Mouse (Mus musculus) heart, adult 18-20 months (tissue): ENCODE results near the gene Vmn1r60. TPM values are rescaled to one million over a fixed set of nuclear protein-coding genes. Genes with fewer than 3 reads are reported as not detected.
"Not testable (repeated sequence)": the region's sequence is repeated elsewhere in the genome, so short reads cannot be mapped to it uniquely, and the experiment has no call there.

Experiments
- DNase-seq, 2 experiments: peaks; one replicate each; pipeline ENCODE4 v3.0.0; 2021 to 2022; ENCODE audit warnings: mixed read lengths in 1 of 2
- long read RNA-seq, 2 experiments: library from polyadenylated mRNA; stranded (forward); transcript quantifications; one replicate each; pipeline ENCODE4 v2.0.0; 2021
- total RNA-seq, 2 experiments: library from RNA; stranded (reverse); gene quantifications; 2 replicates each; pipeline ENCODE4 v1.2.3; 2021

The Vmn1r60 gene
- total RNA-seq: not detected
- long read RNA-seq, experiment 1: 0 reads
- long read RNA-seq, experiment 2: 0 reads

DNA sequence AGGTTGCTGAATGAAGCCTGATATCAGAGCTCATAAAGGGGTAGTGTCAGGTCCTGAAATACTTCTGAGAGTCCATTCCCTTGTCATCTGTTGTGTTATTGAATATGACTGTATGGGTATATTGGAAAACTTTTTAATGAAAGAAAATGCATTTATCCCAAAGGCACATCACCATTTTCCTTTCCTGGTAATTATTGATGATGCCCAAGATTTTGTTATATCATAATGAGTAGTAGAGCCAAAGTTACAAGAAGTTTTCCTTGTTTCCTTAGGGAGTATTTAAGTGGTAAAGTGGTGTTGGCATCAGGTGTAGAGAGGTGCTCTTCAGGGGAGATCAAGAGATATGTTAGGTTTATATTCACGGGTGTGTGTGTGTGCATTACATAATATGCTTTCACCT lies at the start of gene Vmn1r60:
Vmn1r60 (minus strand) TSS at position 101 of the 400 bp plus-strand sequence.
- not testable (repeated sequence) for DNase-seq

DNA sequence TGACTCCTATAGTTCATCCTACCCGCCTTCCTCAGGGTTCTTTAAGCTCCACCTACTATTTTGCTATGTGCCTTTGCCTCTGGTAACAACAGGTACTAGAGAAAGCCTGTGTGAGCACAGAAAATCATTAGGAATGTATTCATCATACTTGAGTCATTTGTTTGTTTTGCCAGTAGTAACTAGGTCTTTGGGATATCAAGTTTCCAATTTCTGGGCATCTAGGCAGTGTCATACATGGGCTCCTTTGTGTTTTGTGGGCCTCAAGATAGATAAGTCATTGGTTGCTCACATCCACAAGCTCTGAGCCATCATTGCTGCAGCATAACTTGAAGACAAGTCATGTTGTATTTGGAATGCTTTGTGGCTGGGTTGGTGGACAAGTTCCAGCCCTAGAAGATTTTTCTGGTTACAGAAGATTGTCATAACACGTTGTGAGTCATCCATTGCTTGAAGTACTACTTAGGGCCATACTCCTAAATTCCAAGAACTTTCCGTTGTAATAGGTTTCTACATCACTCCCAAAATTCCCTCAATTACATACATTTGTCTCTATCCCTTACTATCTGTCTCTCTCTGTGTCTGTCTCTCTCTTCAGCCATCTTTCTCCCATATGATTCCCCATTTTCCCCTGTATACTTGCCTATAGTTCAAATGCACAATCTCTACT lies 6.2 kb downstream of the Vmn1r60 start:
- not testable (repeated sequence) for DNase-seq

GRCm38 (mm10) chr7:5493856-5494255 lies 53.3 kb downstream of the Vmn1r60 start, which contains the start of gene Vmn2r28:
TSS of gene Vmn2r28 (minus strand) at chr7:5493956.
- not testable (repeated sequence) for DNase-seq

Other genes starting within 250 kb of the Vmn1r60 start
- not detected for gene Gm5065, start 196.8 kb downstream of the Vmn1r60 start, total RNA-seq
- not detected for gene Nlrp2, start 196.3 kb downstream of the Vmn1r60 start, total RNA-seq
- gene Vmn1r58, start 133.9 kb downstream of the Vmn1r60 start, total RNA-seq: not detected
- gene Vmn1r59, start 90.5 kb downstream of the Vmn1r60 start, total RNA-seq: not detected
- gene Vmn2r28, start 53.4 kb downstream of the Vmn1r60 start, total RNA-seq: not detected
- not detected for gene Vmn1r61, start 66.0 kb upstream of the Vmn1r60 start, total RNA-seq
- gene Vmn1r62, start 126.3 kb upstream of the Vmn1r60 start, total RNA-seq: not detected